Mouse (Mus musculus): ENCODE data around the gene Efcab12. TPM values are rescaled to one million over a fixed set of nuclear protein-coding genes. Genes with fewer than 3 reads are reported as not detected.
A peak's percentile ranks its signal among the peaks of the same experiment; 100 is the strongest.

Gene Efcab12
- polyA plus RNA-seq, 1 experiment from 2014 or later: 0.72 TPM

DNA sequence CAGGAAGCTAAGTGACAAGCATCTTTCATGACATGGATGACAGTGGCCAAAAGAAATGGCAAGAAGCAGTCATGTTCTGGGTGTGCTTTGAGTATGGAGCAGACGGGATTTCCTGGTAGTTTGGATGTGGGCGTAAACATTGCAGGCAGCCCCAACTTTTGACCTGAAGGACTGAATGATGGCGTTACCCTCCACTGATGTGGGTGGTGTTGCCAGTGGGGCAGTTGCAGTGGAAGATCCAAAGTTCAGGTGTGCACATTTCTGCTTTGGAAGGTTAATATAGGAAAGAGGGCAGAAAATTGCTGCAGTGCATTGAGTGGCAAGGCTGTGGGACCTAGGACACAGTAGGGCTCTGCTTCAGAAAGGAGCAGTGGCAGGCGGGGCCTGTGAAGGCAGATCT, 27.0 kb upstream of the Efcab12 start:
- Histone ChIP-seq H3K4me3 (ENCODE audit: low read depth, low read length) (no peak overlapping the region), H3K4me1 (ENCODE audit: control insufficient read depth, insufficient read depth, low read length) (no peaks in the 10 kb centered on the region; the same call in 1 of the 2 replicates), H3K4me2 (ENCODE audit: low read depth, severe bottlenecking) (no peak overlapping the region), H3K27ac (replicated peaks; ENCODE audit: low read depth, low read length) (no peak overlapping the region), H3K27me3 (ENCODE audit: control insufficient read depth, insufficient read depth, low read length) (no peaks in the 10 kb centered on the region), H3K9ac (ENCODE audit: low read length) (no peak overlapping the region), H3K9me3 (ENCODE audit: control insufficient read depth, low read length) (no peaks in the 10 kb centered on the region), H3K36me3 (ENCODE audit: control insufficient read depth, insufficient read depth, low read length) (no peaks in the 10 kb centered on the region)
- DNase-seq (ENCODE audit: low spot score): no peak
- no peak for ATAC-seq (ENCODE audit: insufficient number of reproducible peaks, low FRiP score, low TSS enrichment, low read depth)
- WGBS: 95% methylated on average over 4 of the region's 4 CpGs

DNA sequence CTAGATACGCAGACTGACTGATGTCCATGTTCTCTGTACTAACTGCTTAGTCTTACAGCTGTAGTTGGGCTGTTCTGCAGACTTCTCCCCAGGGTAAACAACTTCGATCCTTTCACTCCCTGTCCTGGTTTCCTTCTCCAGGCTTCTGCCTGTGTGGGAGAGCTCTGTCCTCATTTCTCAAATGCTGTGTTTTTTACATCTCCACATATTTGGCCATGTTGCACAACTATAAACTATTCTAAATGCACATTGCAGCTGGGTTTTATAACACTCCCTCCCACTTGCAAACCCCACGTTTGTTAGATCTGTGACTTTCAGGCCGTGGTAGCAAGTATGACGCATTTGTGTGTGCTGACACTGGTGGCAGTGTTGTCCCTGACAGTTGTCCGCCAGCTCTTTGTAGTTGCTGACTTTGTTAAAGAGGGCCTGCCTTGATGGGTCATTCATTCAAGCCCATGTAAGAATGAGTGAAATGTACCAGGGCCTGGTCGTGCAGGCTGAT, 25.2 kb upstream of the Efcab12 start:
- no peaks in the 10 kb centered on the region for H3K36me3 ChIP-seq (ENCODE audit: control insufficient read depth, insufficient read depth, low read length)
- no peaks in the 10 kb centered on the region for H3K27me3 ChIP-seq (ENCODE audit: control insufficient read depth, insufficient read depth, low read length)
- H3K9me3 ChIP-seq (ENCODE audit: control insufficient read depth, low read length): no peaks in the 10 kb centered on the region
- no peak overlapping the region for H3K4me2 ChIP-seq (ENCODE audit: low read depth, severe bottlenecking)
- no peak overlapping the region for H3K4me3 ChIP-seq (ENCODE audit: low read depth, low read length)
- no peak for ATAC-seq (ENCODE audit: insufficient number of reproducible peaks, low FRiP score, low TSS enrichment, low read depth)
- no peak overlapping the region for H3K9ac ChIP-seq (ENCODE audit: low read length)
- H3K27ac ChIP-seq (replicated peaks; ENCODE audit: low read depth, low read length): no peak overlapping the region
- no peaks in the 10 kb centered on the region; the same call in 1 of the 2 replicates for H3K4me1 ChIP-seq (ENCODE audit: control insufficient read depth, insufficient read depth, low read length)
- WGBS: 58% methylated on average over 7 of the region's 7 CpGs
- DNase-seq (ENCODE audit: low spot score): no peak

DNA sequence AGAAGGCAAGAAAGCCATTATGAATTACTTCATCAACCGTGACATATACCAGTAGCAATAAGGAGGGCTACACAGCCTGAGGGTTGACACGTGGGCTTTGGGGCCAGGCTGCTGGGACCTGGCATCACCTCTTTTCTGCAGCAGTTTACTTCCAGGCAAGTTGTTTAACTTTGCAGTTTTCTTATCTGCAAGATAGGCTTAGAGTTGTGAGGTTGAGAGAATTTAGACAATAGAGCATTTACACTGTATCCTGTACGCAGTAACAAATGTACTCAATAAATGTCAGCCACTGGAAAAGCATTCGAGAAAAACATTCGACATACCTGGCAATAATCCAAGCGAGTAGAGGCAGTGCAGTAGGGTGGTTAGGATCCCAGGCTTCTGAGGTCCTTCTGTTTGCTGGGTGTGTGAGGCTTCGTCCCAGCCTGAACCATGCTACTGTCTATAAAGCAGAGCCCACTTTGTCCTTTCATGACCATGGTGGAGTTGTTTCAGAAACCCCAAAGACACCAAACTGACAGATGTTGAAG, 21.9 kb upstream of the Efcab12 start:
- H3K36me3 ChIP-seq (ENCODE audit: control insufficient read depth, insufficient read depth, low read length): no peaks in the 10 kb centered on the region
- H3K9ac ChIP-seq (ENCODE audit: low read length): no peak overlapping the region
- H3K9me3 ChIP-seq (ENCODE audit: control insufficient read depth, low read length): no peaks in the 10 kb centered on the region
- H3K4me1 ChIP-seq (ENCODE audit: control insufficient read depth, insufficient read depth, low read length): no peaks in the 10 kb centered on the region; the same call in 1 of the 2 replicates
- DNase-seq (ENCODE audit: low spot score) (no peak), ATAC-seq (ENCODE audit: insufficient number of reproducible peaks, low FRiP score, low TSS enrichment, low read depth) (no peak)
- WGBS: 88% methylated on average over 7 of the region's 7 CpGs
- H3K4me3 ChIP-seq (ENCODE audit: low read depth, low read length): no peak overlapping the region
- no peak overlapping the region for H3K4me2 ChIP-seq (ENCODE audit: low read depth, severe bottlenecking)
- H3K27me3 ChIP-seq (ENCODE audit: control insufficient read depth, insufficient read depth, low read length): no peaks in the 10 kb centered on the region
- H3K27ac ChIP-seq (replicated peaks; ENCODE audit: low read depth, low read length): no peak overlapping the region

DNA sequence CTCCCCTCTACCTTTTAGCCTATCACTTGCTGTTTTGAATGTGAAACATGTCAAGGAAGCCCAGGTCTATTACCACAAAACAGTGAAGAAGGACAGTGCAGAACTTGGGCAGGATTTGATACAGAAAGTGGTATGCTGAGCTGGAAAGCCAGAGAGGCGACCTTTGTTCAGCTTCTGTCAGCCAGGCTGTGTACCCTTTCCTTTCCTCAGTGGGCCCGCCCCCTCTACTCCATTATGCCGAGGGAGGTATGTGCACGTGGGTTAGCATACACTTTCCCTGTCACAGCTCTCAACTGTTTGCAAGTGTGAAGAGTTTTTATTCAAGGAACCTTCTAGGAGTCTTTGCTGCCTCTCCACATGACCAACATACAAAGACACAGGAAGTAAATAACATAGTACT, 21.0 kb upstream of the Efcab12 start:
- ATAC-seq (ENCODE audit: insufficient number of reproducible peaks, low FRiP score, low TSS enrichment, low read depth): no peak
- H3K36me3 ChIP-seq (ENCODE audit: control insufficient read depth, insufficient read depth, low read length): no peaks in the 10 kb centered on the region
- no peaks in the 10 kb centered on the region; the same call in 1 of the 2 replicates for H3K4me1 ChIP-seq (ENCODE audit: control insufficient read depth, insufficient read depth, low read length)
- DNase-seq (ENCODE audit: low spot score): no peak
- no peaks in the 10 kb centered on the region for H3K9me3 ChIP-seq (ENCODE audit: control insufficient read depth, low read length)
- no peak overlapping the region for H3K27ac ChIP-seq (replicated peaks; ENCODE audit: low read depth, low read length)
- no peak overlapping the region for H3K4me3 ChIP-seq (ENCODE audit: low read depth, low read length)
- H3K27me3 ChIP-seq (ENCODE audit: control insufficient read depth, insufficient read depth, low read length): no peaks in the 10 kb centered on the region
- no peak overlapping the region for H3K4me2 ChIP-seq (ENCODE audit: low read depth, severe bottlenecking)
- WGBS: 67% methylated on average over 4 of the region's 4 CpGs
- H3K9ac ChIP-seq (ENCODE audit: low read length): no peak overlapping the region

DNA sequence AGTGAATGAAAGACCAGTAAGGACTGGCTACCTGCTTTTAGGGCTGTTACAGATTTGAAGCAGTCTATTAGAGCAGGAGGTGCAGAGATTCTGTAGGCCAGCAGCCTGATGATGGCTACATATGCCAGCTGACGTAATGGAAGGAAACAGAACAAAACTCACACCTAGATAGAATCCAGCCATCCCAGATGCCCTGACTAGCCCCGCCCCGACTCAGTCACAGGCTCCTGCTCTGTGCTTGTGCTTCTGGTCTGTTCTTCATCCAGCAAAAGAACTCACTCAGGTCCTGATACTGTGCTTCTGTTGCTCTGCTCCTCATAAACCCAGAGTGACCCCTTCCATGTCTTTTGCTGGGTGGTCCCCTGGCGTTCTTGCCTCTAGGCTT, 18.1 kb upstream of the Efcab12 start:
- Histone ChIP-seq H3K4me2 (ENCODE audit: low read depth, severe bottlenecking) (no peak overlapping the region), H3K9ac (ENCODE audit: low read length) (no peak overlapping the region)

DNA sequence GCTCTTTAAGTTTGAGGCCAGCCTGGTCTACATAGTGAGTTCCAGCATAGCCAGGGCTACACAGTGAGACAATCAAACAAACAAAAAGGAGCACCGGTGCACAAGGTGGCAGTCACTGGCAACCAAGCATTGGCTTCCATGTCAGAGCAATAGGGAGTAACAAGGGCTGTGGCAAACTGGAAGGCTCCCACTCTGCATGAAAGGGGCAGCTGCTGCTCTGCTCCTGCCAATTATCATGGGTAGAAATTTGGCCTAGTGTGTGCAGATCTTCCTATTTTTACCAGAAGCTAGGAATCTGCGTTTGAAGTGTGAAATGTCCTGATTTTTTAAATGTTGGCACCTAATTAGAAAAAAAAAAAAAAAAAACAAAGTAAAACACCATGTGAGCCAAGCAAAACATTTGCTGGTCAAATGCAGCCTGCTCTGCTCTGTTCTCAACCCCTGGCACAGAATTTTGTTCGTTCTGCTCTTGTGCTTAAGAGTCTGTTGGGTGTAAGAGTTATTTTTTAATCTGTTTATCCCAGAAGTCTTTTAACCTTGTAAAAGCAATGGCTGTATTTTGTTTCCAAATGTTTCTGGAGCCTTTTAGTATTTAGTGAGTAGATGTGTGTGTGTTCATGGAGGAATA, 17.6 kb upstream of the Efcab12 start:
- no peaks in the 10 kb centered on the region for H3K27me3 ChIP-seq (ENCODE audit: control insufficient read depth, insufficient read depth, low read length)
- ATAC-seq (ENCODE audit: insufficient number of reproducible peaks, low FRiP score, low TSS enrichment, low read depth): no peak
- H3K27ac ChIP-seq (replicated peaks; ENCODE audit: low read depth, low read length): no peak overlapping the region
- H3K9ac ChIP-seq (ENCODE audit: low read length): no peak overlapping the region
- H3K36me3 ChIP-seq (ENCODE audit: control insufficient read depth, insufficient read depth, low read length): no peaks in the 10 kb centered on the region
- no peaks in the 10 kb centered on the region for H3K9me3 ChIP-seq (ENCODE audit: control insufficient read depth, low read length)
- no peak overlapping the region for H3K4me2 ChIP-seq (ENCODE audit: low read depth, severe bottlenecking)
- no peak for DNase-seq (ENCODE audit: low spot score)
- H3K4me1 ChIP-seq (ENCODE audit: control insufficient read depth, insufficient read depth, low read length): no peaks in the 10 kb centered on the region
- H3K4me3 ChIP-seq (ENCODE audit: low read depth, low read length): no peak overlapping the region
- 79% methylated on average over 3 of the region's 3 CpGs for WGBS

More for the DNA sequence above, 18.1 kb upstream of the Efcab12 start:
- DNase-seq (ENCODE audit: low spot score) (no peak), ATAC-seq (ENCODE audit: insufficient number of reproducible peaks, low FRiP score, low TSS enrichment, low read depth) (no peak)
- Histone ChIP-seq H3K27ac (replicated peaks; ENCODE audit: low read depth, low read length) (no peak overlapping the region), H3K4me3 (ENCODE audit: low read depth, low read length) (no peak overlapping the region), H3K27me3 (ENCODE audit: control insufficient read depth, insufficient read depth, low read length) (no peaks in the 10 kb centered on the region), H3K36me3 (ENCODE audit: control insufficient read depth, insufficient read depth, low read length) (no peaks in the 10 kb centered on the region), H3K4me1 (ENCODE audit: control insufficient read depth, insufficient read depth, low read length) (no peaks in the 10 kb centered on the region), H3K9me3 (ENCODE audit: control insufficient read depth, low read length) (no peaks in the 10 kb centered on the region)
- WGBS: 78% methylated on average over 4 of the region's 4 CpGs

DNA sequence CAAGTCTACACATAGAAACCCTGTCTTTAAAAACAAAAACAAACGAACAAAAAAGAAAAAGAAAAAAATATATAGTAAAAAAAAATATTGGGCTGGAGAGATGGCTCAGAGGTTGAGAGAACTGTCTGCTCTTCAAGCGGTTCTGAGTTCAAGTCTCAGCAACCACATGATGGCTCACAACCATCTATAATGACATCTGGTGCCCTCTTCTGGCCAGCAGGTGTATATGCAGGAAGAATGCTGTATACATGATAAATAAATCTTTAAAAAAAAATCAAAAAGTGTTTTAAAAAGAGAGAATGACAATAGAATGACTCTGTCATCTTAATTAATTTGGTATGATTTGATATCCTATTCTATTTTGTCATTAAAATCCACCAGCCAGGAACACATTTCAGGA, 16.2 kb upstream of the Efcab12 start:
- Histone ChIP-seq H3K27ac (replicated peaks; ENCODE audit: low read depth, low read length) (no peak overlapping the region), H3K27me3 (ENCODE audit: control insufficient read depth, insufficient read depth, low read length) (no peaks in the 10 kb centered on the region), H3K4me3 (ENCODE audit: low read depth, low read length) (no peak overlapping the region), H3K9ac (ENCODE audit: low read length) (no peak overlapping the region), H3K9me3 (ENCODE audit: control insufficient read depth, low read length) (no peaks in the 10 kb centered on the region), H3K4me2 (ENCODE audit: low read depth, severe bottlenecking) (no peak overlapping the region), H3K4me1 (ENCODE audit: control insufficient read depth, insufficient read depth, low read length) (no peaks in the 10 kb centered on the region), H3K36me3 (ENCODE audit: control insufficient read depth, insufficient read depth, low read length) (no peaks in the 10 kb centered on the region)
- ATAC-seq (ENCODE audit: insufficient number of reproducible peaks, low FRiP score, low TSS enrichment, low read depth): no peak
- WGBS: 72% methylated on average over 2 of the region's 2 CpGs
- DNase-seq (ENCODE audit: low spot score): no peak

DNA sequence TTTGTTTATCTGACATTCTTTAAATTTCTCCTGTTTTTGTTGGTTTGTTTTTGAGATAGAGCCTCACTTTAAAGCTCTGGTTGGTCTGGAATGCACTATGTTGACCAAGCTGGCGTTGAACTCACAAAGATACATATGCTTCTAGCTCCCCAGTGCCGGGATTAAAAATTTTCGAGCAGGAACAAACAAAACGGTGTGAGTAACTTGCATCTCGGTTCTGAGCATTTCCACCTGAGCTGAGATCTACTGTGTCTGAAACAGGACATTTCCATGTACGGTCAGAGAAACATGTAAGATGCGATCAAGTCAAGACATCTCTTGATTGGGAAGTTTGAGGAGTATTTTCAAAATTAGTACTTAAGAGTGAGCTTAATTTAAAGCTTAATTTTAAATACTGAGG, 15.8 kb upstream of the Efcab12 start:
- ATAC-seq (ENCODE audit: insufficient number of reproducible peaks, low FRiP score, low TSS enrichment, low read depth) (no peak), DNase-seq (ENCODE audit: low spot score) (peak; percentile 28)
- H3K4me1 ChIP-seq (ENCODE audit: control insufficient read depth, insufficient read depth, low read length): no peaks in the 10 kb centered on the region

More for the DNA sequence above, 15.8 kb upstream of the Efcab12 start:
- peak overlapping the region; percentile 57 for H3K4me3 ChIP-seq (ENCODE audit: low read depth, low read length)
- peak overlapping the region; percentile 68 for H3K9ac ChIP-seq (ENCODE audit: low read length)
- no peaks in the 10 kb centered on the region; the same call in 1 of the 2 replicates for H3K36me3 ChIP-seq (ENCODE audit: control insufficient read depth, insufficient read depth, low read length)
- no peaks in the 10 kb centered on the region for H3K9me3 ChIP-seq (ENCODE audit: control insufficient read depth, low read length)
- H3K27me3 ChIP-seq (ENCODE audit: control insufficient read depth, insufficient read depth, low read length): no peaks in the 10 kb centered on the region
- H3K4me2 ChIP-seq (ENCODE audit: low read depth, severe bottlenecking): peak overlapping the region; percentile 52
- 48% methylated on average over 7 of the region's 7 CpGs for WGBS
- peak overlapping the region; percentile 86 for H3K27ac ChIP-seq (replicated peaks; ENCODE audit: low read depth, low read length)
